Mouse (Mus musculus) adrenal gland, postnatal 0 days (tissue): Measurements from ENCODE around the gene Rdh19. TPM values are rescaled to one million over a fixed set of nuclear protein-coding genes. Genes with fewer than 3 reads are reported as not detected.

Experiments used
- polyA plus RNA-seq: library from polyadenylated mRNA; unstranded; fragments of >200 nt; fragmentation: Nextera tagmentation; extraction: Ambion mirVana; gene quantifications from 2 replicates; pipeline ENCODE4 v1.2.1, GENCODE M21; 2015

The Rdh19 gene
- polyA plus RNA-seq, result not detected in 2 replicates

DNA sequence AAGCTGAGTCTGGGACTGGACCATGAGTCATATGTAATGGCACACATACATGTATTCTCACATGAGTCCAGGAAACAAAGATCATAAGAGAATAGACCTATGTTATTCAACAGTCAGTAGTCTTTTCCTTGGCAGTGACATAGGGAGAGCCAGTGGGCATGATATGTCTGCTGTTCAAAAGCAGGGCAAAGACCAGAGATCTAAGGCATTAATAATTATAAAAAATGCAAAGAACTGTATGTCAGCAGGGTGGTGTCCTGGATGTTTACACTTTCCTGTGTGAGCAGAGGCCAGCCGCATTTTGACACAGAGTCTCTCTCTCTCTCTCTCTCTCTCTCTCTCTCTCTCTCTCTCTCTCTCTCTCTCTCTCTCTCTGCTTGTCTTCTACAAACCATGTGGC lies at the start of gene Rdh19:
Gene Rdh19 (plus strand): TSS at position 301 of the 400 bp plus-strand sequence.

GRCm38 (mm10) chr10:127800891-127801290 lies 48.8 kb upstream of the Rdh19 start, which contains the start of gene Rdh16:
TSS of gene Rdh16 (plus strand) at chr10:127801152.

GRCm38 (mm10) chr10:127866232-127866631 lies 16.5 kb downstream of the Rdh19 start, which contains the start of gene Rdh16f2:
TSS of gene Rdh16f2 (plus strand) at chr10:127866474.

GRCm38 (mm10) chr10:127888605-127889004 lies 38.9 kb downstream of the Rdh19 start, which contains the start of gene Rdh7:
TSS of gene Rdh7 (minus strand) at chr10:127888817.

DNA sequence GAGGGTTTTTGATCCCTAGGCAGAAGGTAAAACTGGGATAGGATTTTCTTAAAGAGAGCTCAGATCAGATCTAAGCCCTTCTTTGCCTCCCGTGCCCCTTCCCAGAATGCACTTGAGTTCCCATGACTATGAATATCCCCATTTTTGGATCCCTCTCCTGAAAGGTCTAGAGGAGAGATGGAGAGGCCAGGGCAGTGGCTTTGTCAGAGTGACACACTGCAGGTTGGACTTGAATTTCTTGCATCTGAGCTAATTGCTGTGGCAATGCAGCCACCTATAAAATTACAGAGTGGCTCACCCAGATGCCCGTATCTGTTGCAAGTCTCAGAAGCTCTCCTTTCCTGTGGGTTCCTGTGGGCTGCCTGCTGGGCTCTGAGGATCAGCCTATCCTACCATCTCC lies 48.5 kb downstream of the Rdh19 start, which contains the start of gene Sdr9c7:
Gene Sdr9c7 (plus strand): TSS at position 301 of the 400 bp plus-strand sequence.

Other genes starting within 250 kb of the Rdh19 start
- 68.4 and 73.1 TPM in 2 replicates for gene Lrp1, start 228.8 kb upstream of the Rdh19 start, polyA plus RNA-seq
- gene Stat6, start 206.9 kb upstream of the Rdh19 start, polyA plus RNA-seq, result 26.3 and 39.0 TPM in 2 replicates
- 9.6 and 12.5 TPM in 2 replicates for gene Nemp1, start 183.0 kb upstream of the Rdh19 start, polyA plus RNA-seq
- gene Nab2, start 181.4 kb upstream of the Rdh19 start, polyA plus RNA-seq, result 14.2 and 23.9 TPM in 2 replicates
- 0.35 and 2.0 TPM in 2 replicates for gene Myo1a, start 144.8 kb upstream of the Rdh19 start, polyA plus RNA-seq
- gene Tac2, start 125.5 kb upstream of the Rdh19 start, polyA plus RNA-seq, result 1.0 TPM in 1 of 2 replicates, not detected in the other
- 1.3 and 2.3 TPM in 2 replicates for gene Zbtb39, start 110.4 kb upstream of the Rdh19 start, polyA plus RNA-seq
- 4.9 and 10.0 TPM in 2 replicates for gene Gpr182, start 98.2 kb upstream of the Rdh19 start, polyA plus RNA-seq
- gene Rdh1, start 90.2 kb upstream of the Rdh19 start, polyA plus RNA-seq, result 0.38 and 1.0 TPM in 2 replicates
- 1.1 and 3.6 TPM in 2 replicates for gene Rdh16f1, start 90.1 kb upstream of the Rdh19 start, polyA plus RNA-seq
- 0.17 and 0.30 TPM in 2 replicates for gene Rdh9, start 73.5 kb upstream of the Rdh19 start, polyA plus RNA-seq
- 0.08 TPM in 1 of 2 replicates, not detected in the other for gene Rdh16, start 48.8 kb upstream of the Rdh19 start, polyA plus RNA-seq
- gene Rdh16f2, start 16.5 kb downstream of the Rdh19 start, polyA plus RNA-seq, result 0.09 and 0.11 TPM in 2 replicates
- 6.3 and 7.9 TPM in 2 replicates for gene Rdh7, start 38.9 kb downstream of the Rdh19 start, polyA plus RNA-seq
- gene Sdr9c7, start 48.6 kb downstream of the Rdh19 start, polyA plus RNA-seq, result 0.06 and 0.44 TPM in 2 replicates
- gene Hsd17b6, start 157.7 kb downstream of the Rdh19 start, polyA plus RNA-seq, result 0.28 and 1.3 TPM in 2 replicates
- 30.2 and 33.2 TPM in 2 replicates for gene Prim1, start 165.2 kb downstream of the Rdh19 start, polyA plus RNA-seq
- 713 and 807 TPM in 2 replicates for gene Naca, start 185.6 kb downstream of the Rdh19 start, polyA plus RNA-seq
- 289 and 319 TPM in 2 replicates for gene Ptges3, start 209.0 kb downstream of the Rdh19 start, polyA plus RNA-seq
- 1,494 and 2,088 TPM in 2 replicates for gene Atp5b, start 233.3 kb downstream of the Rdh19 start, polyA plus RNA-seq
- 7.6 and 11.3 TPM in 2 replicates for gene Baz2a, start 241.6 kb downstream of the Rdh19 start, polyA plus RNA-seq